In the genomic region with DNA sequence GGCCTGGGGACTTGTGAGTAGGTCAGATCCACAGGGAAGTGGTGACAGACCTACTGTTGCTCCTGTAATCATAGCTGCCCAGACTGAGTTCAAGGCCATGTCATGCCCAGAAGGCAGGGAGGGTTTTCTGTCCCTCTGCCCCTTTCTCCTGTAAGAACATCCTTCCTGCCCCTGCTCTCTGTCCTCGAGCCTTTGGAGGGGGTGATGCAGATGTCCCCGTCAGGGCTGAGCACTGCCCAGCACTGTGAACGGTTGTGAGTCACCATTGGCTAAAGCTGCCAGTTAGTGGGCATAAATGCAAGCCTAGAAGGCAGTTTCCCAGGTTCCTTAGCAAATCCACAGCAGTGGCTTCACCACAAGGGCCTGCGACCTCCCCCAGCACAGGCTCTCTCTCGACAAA, we compare ENCODE assay signal across 8 mouse cellular contexts. TPM values are rescaled to one million over a fixed set of nuclear protein-coding genes. Genes with fewer than 3 reads are reported as not detected.
"Had no signal": no experiment of that assay in that cellular context is flagged by ENCODE, and none has a peak within 500 bp of the region (broad histone marks: within the 10 kb centered on the region; RNA-seq: fewer than 3 reads in every experiment).

No protein-coding gene starts in this region.

- DNase-seq: lung, adult 2 months; lung, postnatal 14 days; lung, postnatal 36 days; right cerebral cortex, postnatal 14 days; thymus, adult 2 months; thymus, postnatal 25 days; thymus, postnatal 4 days had no signal

RNA-seq across cellular contexts. Expression of a gene that starts 27.5 kb away (rescaled TPM):
- total RNA-seq: monocyte, adult 5-6 weeks had no signal
